Comparison of ENCODE assay signal across 30 mouse cellular contexts in the genomic region with DNA sequence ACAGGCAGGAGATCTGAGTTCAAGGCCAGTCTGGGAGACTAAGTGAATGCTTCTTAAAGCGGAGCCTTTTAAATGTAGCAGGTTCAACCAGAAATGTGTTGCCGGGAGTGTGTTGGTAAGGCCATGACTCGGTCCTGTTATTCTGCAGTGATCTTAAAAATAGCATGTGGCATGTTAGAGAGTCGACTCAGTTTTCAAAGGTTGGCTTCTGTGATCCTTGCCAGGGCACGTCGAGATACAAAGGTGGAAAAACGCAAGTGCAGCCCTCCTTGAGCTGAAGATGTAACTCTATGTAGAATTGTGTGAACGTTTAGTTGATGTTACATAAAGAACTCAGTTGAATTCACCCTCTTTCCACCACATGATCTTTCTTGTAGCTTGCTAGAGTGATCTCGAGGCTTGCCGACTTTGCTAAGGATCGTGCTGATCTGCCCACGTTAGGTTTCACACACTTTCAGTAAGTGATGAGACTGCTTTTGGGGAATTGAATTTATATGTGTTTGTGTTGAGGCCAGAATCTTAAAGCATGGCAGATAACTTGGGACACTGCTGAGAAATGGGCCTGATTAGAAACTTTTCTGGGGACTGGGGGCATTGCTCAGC. TPM values are rescaled to one million over a fixed set of nuclear protein-coding genes. Genes with fewer than 3 reads are reported as not detected.
A peak's percentile ranks its signal among the peaks of the same experiment; 100 is the strongest.
DNase-seq lines count a peak whose midpoint lies in the region; ATAC-seq lines count a peak whose summit lies in the region.
"Had no signal": no experiment of that assay in that cellular context is flagged by ENCODE, and none has a peak within 500 bp of the region (broad histone marks: within the 10 kb centered on the region; RNA-seq: fewer than 3 reads in every experiment).

No protein-coding gene starts in this region.

- H3K27me3 ChIP-seq in midbrain, embryonic 11.5 days (ENCODE audit: control insufficient read depth, insufficient read depth, low read length) = no peaks in the 10 kb centered on the region
- no peaks in the 10 kb centered on the region for H3K27me3 ChIP-seq in midbrain, embryonic 16.5 days (ENCODE audit: control insufficient read depth, insufficient read depth, low read depth, low read length)
- H3K27me3 ChIP-seq in hindbrain, embryonic 12.5 days = no peaks in the 10 kb centered on the region
- H3K27me3 ChIP-seq: CH12.LX; embryonic facial prominence, embryonic 13.5 days; forebrain, embryonic 12.5 days; forebrain, embryonic 15.5 days; heart, embryonic 13.5 days; hindbrain, embryonic 15.5 days; Patski had no signal

- 94% methylated on average over 12 of the region's 12 CpGs for WGBS in midbrain, embryonic 11.5 days
- 97% methylated on average over 12 of the region's 12 CpGs for WGBS in midbrain, embryonic 16.5 days
- WGBS in hindbrain, embryonic 12.5 days = 97% methylated on average over 12 of the region's 12 CpGs

- H3K9me3 ChIP-seq in midbrain, embryonic 11.5 days (ENCODE audit: control insufficient read depth, low read length) = no peaks in the 10 kb centered on the region
- H3K9me3 ChIP-seq in midbrain, embryonic 16.5 days (replicated peaks; ENCODE audit: control insufficient read depth, low read length, poor library complexity, severe bottlenecking) = no peaks in the 10 kb centered on the region
- no peaks in the 10 kb centered on the region for H3K9me3 ChIP-seq in hindbrain, embryonic 12.5 days (replicated peaks)
- H3K9me3 ChIP-seq: embryonic facial prominence, embryonic 13.5 days; forebrain, embryonic 12.5 days; forebrain, embryonic 15.5 days; G1E; heart, embryonic 10.5 days; heart, embryonic 13.5 days; hindbrain, embryonic 15.5 days had no signal

- no peak for ATAC-seq in midbrain, embryonic 11.5 days (ENCODE audit: low FRiP score)
- ATAC-seq in midbrain, embryonic 16.5 days = no peak
- ATAC-seq in hindbrain, embryonic 12.5 days (ENCODE audit: low FRiP score) = no peak
- ATAC-seq: forebrain, embryonic 15.5 days; intestine, postnatal 0 days; Patski had no signal

- no peak overlapping the region for H3K4me3 ChIP-seq in midbrain, embryonic 11.5 days (ENCODE audit: low read depth, low read length)
- H3K4me3 ChIP-seq in midbrain, embryonic 16.5 days (ENCODE audit: low read depth, low read length) = no peak overlapping the region
- H3K4me3 ChIP-seq in hindbrain, embryonic 12.5 days = no peak overlapping the region
- H3K4me3 ChIP-seq: embryonic facial prominence, embryonic 13.5 days; erythroblast, embryonic 14.5 days; forebrain, embryonic 12.5 days; forebrain, embryonic 15.5 days; heart, adult 2 months; heart, embryonic 10.5 days; heart, embryonic 13.5 days; hindbrain, embryonic 15.5 days had no signal

- peaks cover 27% of the 10 kb centered on the region for H3K36me3 ChIP-seq in midbrain, embryonic 11.5 days (ENCODE audit: control insufficient read depth, insufficient read depth, low read length)
- peaks cover 21% of the 10 kb centered on the region for H3K36me3 ChIP-seq in midbrain, embryonic 16.5 days (ENCODE audit: control insufficient read depth, insufficient read depth, low read length)
- peaks cover 80% of the 10 kb centered on the region for H3K36me3 ChIP-seq in hindbrain, embryonic 12.5 days

- intact Hi-C loops in gastrocnemius, postnatal 14 days (cut with DNase I; ENCODE audit: low total_unique reads) = no loop called here

- H3K27ac ChIP-seq in midbrain, embryonic 11.5 days (ENCODE audit: low read depth, low read length) = no peak overlapping the region
- H3K27ac ChIP-seq in midbrain, embryonic 16.5 days (ENCODE audit: low read length) = no peak overlapping the region
- H3K27ac ChIP-seq in hindbrain, embryonic 12.5 days = no peak overlapping the region
- H3K27ac ChIP-seq: embryonic facial prominence, embryonic 13.5 days; forebrain, embryonic 12.5 days; forebrain, embryonic 15.5 days; heart, adult 2 months; heart, embryonic 10.5 days; heart, embryonic 13.5 days; hindbrain, embryonic 15.5 days had no signal

- H3K9ac ChIP-seq in midbrain, embryonic 11.5 days (ENCODE audit: low read length) = no peak overlapping the region
- H3K9ac ChIP-seq in midbrain, embryonic 16.5 days (ENCODE audit: low read depth, low read length) = no peak overlapping the region
- H3K9ac ChIP-seq in hindbrain, embryonic 12.5 days = no peak overlapping the region
- H3K9ac ChIP-seq: embryonic facial prominence, embryonic 13.5 days; forebrain, embryonic 12.5 days; forebrain, embryonic 15.5 days; heart, embryonic 13.5 days; hindbrain, embryonic 15.5 days had no signal

- peak; percentile 53 to 59 for DNase-seq in frontal cortex, adult 2 months (ENCODE audit: extremely low spot score in 1 of 2, low spot score in 1 of 2)
- DNase-seq in frontal cortex, postnatal 14 days (ENCODE audit: low spot score in 2 of 2) = no peak
- DNase-seq in gastrocnemius, adult 8-10 months (ENCODE audit: low spot score in 2 of 2) = peak; percentile 22 to 51
- DNase-seq in gastrocnemius, postnatal 14 days = no peak
- peak; percentile 31 for DNase-seq in midbrain, embryonic 11.5 days (ENCODE audit: low spot score, missing footprints)
- peak; percentile 78 for DNase-seq in skeletal muscle tissue, adult 2 months (ENCODE audit: low read depth, low spot score)
- DNase-seq: adrenal gland, postnatal 10 days; adrenal gland, postnatal 36 days; B cell, adult 2 months; cerebellum, adult 11 months; cerebellum, adult 2 months; cerebellum, adult 9-11 months; cerebellum, postnatal 25 days; heart, adult 2 months; heart, postnatal 14 days; heart, postnatal 4 days; kidney, adult 2 months had no signal

- peaks cover 3% of the 10 kb centered on the region; the same call in 1 of the 2 replicates for H3K4me1 ChIP-seq in midbrain, embryonic 11.5 days (ENCODE audit: control insufficient read depth, insufficient read depth, low read length)
- H3K4me1 ChIP-seq in midbrain, embryonic 16.5 days (ENCODE audit: control insufficient read depth, insufficient read depth, low read length) = no peaks in the 10 kb centered on the region
- no peaks in the 10 kb centered on the region for H3K4me1 ChIP-seq in hindbrain, embryonic 12.5 days
- H3K4me1 ChIP-seq: embryonic facial prominence, embryonic 13.5 days; forebrain, embryonic 15.5 days; heart, embryonic 10.5 days; heart, embryonic 13.5 days; hindbrain, embryonic 15.5 days had no signal

- H3K4me2 ChIP-seq in midbrain, embryonic 11.5 days = no peak overlapping the region
- no peak overlapping the region for H3K4me2 ChIP-seq in midbrain, embryonic 16.5 days (ENCODE audit: low read length)
- no peak overlapping the region for H3K4me2 ChIP-seq in hindbrain, embryonic 12.5 days (replicated peaks)
- H3K4me2 ChIP-seq: embryonic facial prominence, embryonic 13.5 days; forebrain, embryonic 12.5 days; forebrain, embryonic 15.5 days; heart, embryonic 13.5 days; hindbrain, embryonic 15.5 days had no signal

RNA-seq across cellular contexts. Expression of a gene that starts 7.6 kb away (rescaled TPM):
- polyA plus RNA-seq in frontal cortex, adult 2 months (2012; rRNA removed) = 60.8 and 62.6 TPM in 2 replicates
- 100 to 1,000 TPM; 142 to 167 (median 153) TPM for total RNA-seq in gastrocnemius, adult 8-10 months (2022)
- 100 to 1,000 TPM; 166 to 179 TPM for total RNA-seq in gastrocnemius, postnatal 14 days (2021)
- 158 and 162 TPM in 2 replicates for polyA plus RNA-seq in midbrain, embryonic 11.5 days (2014; fragmentation: Nextera tagmentation; extraction: Ambion mirVana)
- 99.8 and 102 TPM in 2 replicates for polyA plus RNA-seq in midbrain, embryonic 16.5 days (2015; fragmentation: Nextera tagmentation; extraction: Ambion mirVana)
- 114 and 117 TPM in 2 replicates for polyA plus RNA-seq in hindbrain, embryonic 12.5 days (2016; fragmentation: Nextera tagmentation; extraction: Ambion mirVana)

RNA-seq across cellular contexts. Expression of a gene that starts 21.6 kb away (rescaled TPM):
- polyA plus RNA-seq in frontal cortex, adult 2 months (2012; rRNA removed) = 83.4 and 95.6 TPM in 2 replicates
- total RNA-seq in gastrocnemius, adult 8-10 months (2022) = 10 to 100 TPM; 14.9 to 22.1 (median 20.1) TPM
- total RNA-seq in gastrocnemius, postnatal 14 days (2021) = 10 to 100 TPM in 1 of 2 experiments, 1 to 10 TPM in 1; 9.0 to 10.2 TPM
- 22.3 and 26.8 TPM in 2 replicates for polyA plus RNA-seq in midbrain, embryonic 11.5 days (2014; fragmentation: Nextera tagmentation; extraction: Ambion mirVana)
- polyA plus RNA-seq in midbrain, embryonic 16.5 days (2015; fragmentation: Nextera tagmentation; extraction: Ambion mirVana) = 74.3 and 84.5 TPM in 2 replicates
- polyA plus RNA-seq in hindbrain, embryonic 12.5 days (2016; fragmentation: Nextera tagmentation; extraction: Ambion mirVana) = 43.1 and 46.4 TPM in 2 replicates

Comparison
In these comparisons a context has a peak if more than half of its experiments do, and no peak if none do; other contexts are left out.
1. DNase-seq: peak in frontal cortex, adult 2 months (2 of 2), gastrocnemius, adult 8-10 months (2 of 2), midbrain, embryonic 11.5 days (single experiment) and skeletal muscle tissue, adult 2 months (single experiment); none in frontal cortex, postnatal 14 days (0 of 2) and gastrocnemius, postnatal 14 days (single experiment).